Mouse (Mus musculus): ENCODE measurements around the gene Cep250. TPM values are rescaled to one million over a fixed set of nuclear protein-coding genes. Genes with fewer than 3 reads are reported as not detected.

Cep250 gene
- polyA plus RNA-seq, 1 experiment = 6.9 TPM

DNA sequence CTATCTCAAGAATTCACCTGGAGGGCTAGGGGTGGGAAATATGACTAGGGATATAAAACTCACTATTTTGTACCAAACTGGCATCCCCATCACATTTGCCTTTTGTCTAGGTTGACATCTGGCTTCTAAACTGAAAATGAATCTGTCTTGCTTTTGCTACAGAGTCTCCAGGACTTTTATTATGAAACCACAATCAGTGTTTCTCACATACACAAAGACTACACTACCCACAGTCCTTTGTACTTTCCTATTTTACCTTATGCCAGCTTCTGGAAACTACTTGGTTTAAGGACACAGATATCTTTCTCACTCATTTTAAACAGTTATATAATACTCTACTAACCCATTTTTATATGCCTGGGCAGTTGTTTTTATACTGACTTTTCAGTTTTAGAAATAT is 69.2 kb downstream of the Cep250 start:
- DNase-seq = peak; percentile 47
- H3K27me3 ChIP-seq (replicated peaks; ENCODE audit: control insufficient read depth, insufficient read depth, low read length) = no peaks in the 10 kb centered on the region
- TF ChIP-seq POLR2A (IDR thresholded peaks at IDR 0.05; ENCODE audit: low read depth, low read length) (no peak), CTCF (conservative IDR thresholded peaks at IDR 0.05; ENCODE audit: insufficient read depth, insufficient read length, low read depth, low read length) (no peak)
- H3K27ac ChIP-seq (ENCODE audit: insufficient read depth, low read depth, low read length) = no peak overlapping the region
- no peaks in the 10 kb centered on the region for H3K4me1 ChIP-seq (ENCODE audit: control insufficient read depth, insufficient read depth, low read length)
- H3K4me3 ChIP-seq (ENCODE audit: insufficient read depth, low read depth, low read length) = no peak overlapping the region
- no peaks in the 10 kb centered on the region for H3K36me3 ChIP-seq (ENCODE audit: control insufficient read depth, insufficient read depth, low read length)

DNA sequence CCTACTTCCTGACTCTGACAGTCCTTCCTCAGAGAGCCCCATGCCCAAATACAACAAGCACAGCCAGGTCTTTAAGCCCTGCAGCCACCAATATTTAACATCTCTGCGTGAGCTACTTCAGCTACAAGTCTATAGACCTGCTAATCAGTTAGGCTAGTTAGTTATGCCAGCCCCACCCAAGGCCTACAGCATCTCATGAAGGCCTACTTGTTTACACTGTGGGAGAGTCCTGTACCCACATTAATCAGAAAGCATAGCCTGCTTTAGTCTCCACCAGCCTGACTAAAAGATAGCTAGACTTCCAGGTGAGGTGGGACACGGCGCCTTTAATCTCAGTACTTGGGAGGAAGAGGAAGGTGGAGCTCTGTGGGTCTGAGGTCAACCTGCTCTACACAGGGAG is 83.1 kb downstream of the Cep250 start:
- H3K4me1 ChIP-seq (ENCODE audit: control insufficient read depth, insufficient read depth, low read length) = no peaks in the 10 kb centered on the region
- WGBS = 88% methylated on average over 3 of the region's 3 CpGs
- no peak overlapping the region for H3K27ac ChIP-seq (ENCODE audit: insufficient read depth, low read depth, low read length)
- TF ChIP-seq CTCF (conservative IDR thresholded peaks at IDR 0.05; ENCODE audit: insufficient read depth, insufficient read length, low read depth, low read length) = no peak
- TF ChIP-seq POLR2A (IDR thresholded peaks at IDR 0.05; ENCODE audit: low read depth, low read length) = no peak
- no peaks in the 10 kb centered on the region for H3K27me3 ChIP-seq (replicated peaks; ENCODE audit: control insufficient read depth, insufficient read depth, low read length)
- H3K4me3 ChIP-seq (ENCODE audit: insufficient read depth, low read depth, low read length) = no peak overlapping the region
- DNase-seq = no peak
- no peaks in the 10 kb centered on the region for H3K36me3 ChIP-seq (ENCODE audit: control insufficient read depth, insufficient read depth, low read length)

DNA sequence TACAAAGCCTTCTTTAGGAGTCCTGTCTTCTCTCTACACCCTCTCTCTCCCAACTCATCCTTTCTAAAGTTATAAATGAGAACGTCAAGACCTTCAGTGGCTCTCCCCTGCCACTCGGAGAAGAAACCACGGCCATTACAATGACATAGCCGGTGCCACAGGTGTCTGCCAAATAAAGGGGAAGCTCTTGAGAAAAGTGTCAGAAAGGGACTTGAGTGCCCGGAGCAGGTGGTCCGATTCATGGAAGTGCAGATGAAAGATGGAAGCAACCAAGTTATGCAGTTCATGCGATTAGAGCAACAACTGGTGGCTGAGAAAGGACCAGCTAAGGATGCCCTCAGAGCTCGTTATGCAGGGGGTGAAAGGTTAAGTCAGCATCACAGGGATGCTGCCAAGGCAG is 86.6 kb downstream of the Cep250 start:
- DNase-seq = no peak
- Histone ChIP-seq H3K27ac (ENCODE audit: insufficient read depth, low read depth, low read length) (no peak overlapping the region), H3K4me3 (ENCODE audit: insufficient read depth, low read depth, low read length) (no peak overlapping the region), H3K4me1 (ENCODE audit: control insufficient read depth, insufficient read depth, low read length) (no peaks in the 10 kb centered on the region), H3K27me3 (replicated peaks; ENCODE audit: control insufficient read depth, insufficient read depth, low read length) (no peaks in the 10 kb centered on the region), H3K36me3 (ENCODE audit: control insufficient read depth, insufficient read depth, low read length) (no peaks in the 10 kb centered on the region)
- no peak for TF ChIP-seq CTCF (conservative IDR thresholded peaks at IDR 0.05; ENCODE audit: insufficient read depth, insufficient read length, low read depth, low read length)
- TF ChIP-seq POLR2A (IDR thresholded peaks at IDR 0.05; ENCODE audit: low read depth, low read length) = no peak
- WGBS = 86% methylated on average over 8 of the region's 8 CpGs

DNA sequence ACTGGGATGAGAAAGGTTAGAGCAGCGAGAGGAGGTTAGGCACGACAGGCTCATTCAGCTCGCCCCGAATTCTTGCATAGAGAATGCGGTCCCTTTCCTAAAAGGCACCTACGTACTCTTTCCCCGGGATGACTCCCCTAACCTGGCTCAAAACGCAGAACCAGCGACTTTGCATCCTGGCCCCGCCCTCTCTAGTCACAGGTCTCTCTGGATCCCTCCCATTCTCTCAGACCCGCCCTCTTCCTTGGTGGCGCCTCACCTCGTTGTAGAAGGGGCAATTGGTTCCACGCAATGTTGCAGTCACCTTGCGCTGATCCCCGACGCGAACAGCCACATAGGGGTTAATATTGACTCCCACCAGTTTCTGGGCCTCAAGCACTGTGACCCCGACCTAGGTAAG is 91.7 kb downstream of the Cep250 start:
- Histone ChIP-seq H3K27ac (ENCODE audit: insufficient read depth, low read depth, low read length) (no peak overlapping the region), H3K4me1 (ENCODE audit: control insufficient read depth, insufficient read depth, low read length) (no peaks in the 10 kb centered on the region), H3K27me3 (replicated peaks; ENCODE audit: control insufficient read depth, insufficient read depth, low read length) (no peaks in the 10 kb centered on the region), H3K36me3 (ENCODE audit: control insufficient read depth, insufficient read depth, low read length) (no peaks in the 10 kb centered on the region), H3K4me3 (ENCODE audit: insufficient read depth, low read depth, low read length) (no peak overlapping the region)
- DNase-seq = peak; percentile 7
- WGBS = 8% methylated on average over 19 of the region's 19 CpGs
- TF ChIP-seq CTCF (conservative IDR thresholded peaks at IDR 0.05; ENCODE audit: insufficient read depth, insufficient read length, low read depth, low read length) = no peak
- TF ChIP-seq POLR2A (IDR thresholded peaks at IDR 0.05; ENCODE audit: low read depth, low read length) = no peak

Other genes starting within 250 kb of the Cep250 start
- gene Edem2, start 227.0 kb upstream of the Cep250 start, polyA plus RNA-seq (2012; rRNA removed) = 44.9 and 53.7 TPM in 2 replicates
- not detected in 2 replicates for gene Gm17581, start 220.6 kb upstream of the Cep250 start, polyA plus RNA-seq (2012; rRNA removed)
- gene Procr, start 205.3 kb upstream of the Cep250 start, polyA plus RNA-seq (2012; rRNA removed) = 3.6 and 3.9 TPM in 2 replicates
- gene Mmp24, start 181.1 kb upstream of the Cep250 start, polyA plus RNA-seq (2012; rRNA removed) = 0.12 and 0.14 TPM in 2 replicates
- gene BC029722, start 137.0 kb upstream of the Cep250 start, polyA plus RNA-seq (2012; rRNA removed) = 56.4 and 69.9 TPM in 2 replicates
- 108 and 113 TPM in 2 replicates for gene Eif6, start 129.5 kb upstream of the Cep250 start, polyA plus RNA-seq (2012; rRNA removed)
- gene Fam83c, start 121.6 kb upstream of the Cep250 start, polyA plus RNA-seq (2012; rRNA removed) = 0.03 TPM in 1 of 2 replicates, not detected in the other
- 64.1 and 74.9 TPM in 2 replicates for gene Uqcc1, start 26.1 kb upstream of the Cep250 start, polyA plus RNA-seq (2012; rRNA removed)
- not detected in 2 replicates for gene Gm15557, start 15.7 kb upstream of the Cep250 start, polyA plus RNA-seq (2012; rRNA removed)
- gene Gdf5, start 11.1 kb upstream of the Cep250 start, polyA plus RNA-seq (2012; rRNA removed) = 0.29 and 0.41 TPM in 2 replicates
- 2.6 and 2.9 TPM in 2 replicates for gene 6430550D23Rik, start 51.5 kb downstream of the Cep250 start, polyA plus RNA-seq (2012; rRNA removed)
- gene Ergic3, start 51.6 kb downstream of the Cep250 start, polyA plus RNA-seq (2012; rRNA removed) = 327 and 345 TPM in 2 replicates
- 0.38 and 0.67 TPM in 2 replicates for gene Fer1l4, start 96.5 kb downstream of the Cep250 start, polyA plus RNA-seq (2012; rRNA removed)
- 3.3 and 3.6 TPM in 2 replicates for gene Spag4, start 108.7 kb downstream of the Cep250 start, polyA plus RNA-seq (2012; rRNA removed)
- 57.2 and 72.4 TPM in 2 replicates for gene Cpne1, start 155.5 kb downstream of the Cep250 start, polyA plus RNA-seq (2012; rRNA removed)
- gene Rbm12, start 155.5 kb downstream of the Cep250 start, polyA plus RNA-seq (2012; rRNA removed) = 13.2 and 14.8 TPM in 2 replicates
- gene Gm28036, start 170.6 kb downstream of the Cep250 start, polyA plus RNA-seq (2012; rRNA removed) = 1.9 and 2.6 TPM in 2 replicates
- 396 and 507 TPM in 2 replicates for gene Romo1, start 187.6 kb downstream of the Cep250 start, polyA plus RNA-seq (2012; rRNA removed)
- gene Nfs1, start 187.7 kb downstream of the Cep250 start, polyA plus RNA-seq (2012; rRNA removed) = 112 and 138 TPM in 2 replicates
- 31.1 and 39.3 TPM in 2 replicates for gene Rbm39, start 223.8 kb downstream of the Cep250 start, polyA plus RNA-seq (2012; rRNA removed)
- 14.6 and 16.3 TPM in 2 replicates for gene Phf20, start 240.0 kb downstream of the Cep250 start, polyA plus RNA-seq (2012; rRNA removed)

Data from kidney, adult 2 months (tissue).